In the genomic region with DNA sequence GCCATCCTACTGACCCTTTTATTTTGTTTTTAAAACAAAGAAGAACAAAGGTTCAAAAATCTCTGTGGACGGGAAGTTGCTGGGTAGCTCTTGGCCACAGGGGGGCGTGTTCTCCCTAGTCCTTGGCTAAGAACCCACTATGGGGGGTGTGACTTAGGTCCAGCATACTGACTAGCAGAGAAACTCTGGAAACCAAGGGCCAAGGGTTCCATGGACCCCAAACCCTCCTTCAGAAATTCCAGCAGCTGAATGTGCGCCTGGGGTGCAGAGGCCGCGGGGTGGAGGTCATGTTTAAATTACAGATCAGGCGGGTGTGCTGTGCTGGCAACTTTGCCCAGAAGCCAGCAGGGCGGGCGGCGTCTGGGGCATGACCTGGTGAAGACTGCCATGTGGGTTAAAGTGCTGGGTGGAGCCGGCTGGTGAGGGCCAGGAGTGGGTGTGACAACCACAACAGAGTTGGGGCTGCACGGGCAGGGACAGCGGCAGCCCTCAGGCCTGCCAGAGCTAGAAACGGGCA, we compare ENCODE assay signal across 7 mouse cellular contexts. TPM values are rescaled to one million over a fixed set of nuclear protein-coding genes. Genes with fewer than 3 reads are reported as not detected.
DNase-seq lines count a peak whose midpoint lies in the region; ATAC-seq and TF ChIP-seq lines count a peak whose summit lies in the region.

No protein-coding gene starts in this region.

- H3K4me3 ChIP-seq in kidney, embryonic 15.5 days (replicated peaks): no peak overlapping the region
- no peak overlapping the region for H3K4me3 ChIP-seq in stomach, postnatal 0 days (ENCODE audit: low read depth, low read length)

- no peak overlapping the region for H3K27ac ChIP-seq in kidney, embryonic 15.5 days
- H3K27ac ChIP-seq in stomach, postnatal 0 days (replicated peaks): peak overlapping the region; percentile 70

- H3K36me3 ChIP-seq in kidney, embryonic 15.5 days: no peaks in the 10 kb centered on the region
- H3K36me3 ChIP-seq in stomach, postnatal 0 days (ENCODE audit: control insufficient read depth, insufficient read depth, low read length): no peaks in the 10 kb centered on the region

- peaks cover 30% of the 10 kb centered on the region for H3K4me1 ChIP-seq in kidney, embryonic 15.5 days
- H3K4me1 ChIP-seq in stomach, postnatal 0 days (replicated peaks; ENCODE audit: control insufficient read depth, insufficient read depth): peaks cover 6% of the 10 kb centered on the region; the same call in 1 of the 2 replicates

- TF ChIP-seq EP300 in stomach, postnatal 0 days (optimal IDR thresholded peaks at IDR 0.05): no peak

- 39% methylated on average over 13 of the region's 13 CpGs for WGBS in kidney, embryonic 15.5 days
- 23% methylated on average over 13 of the region's 13 CpGs for WGBS in stomach, postnatal 0 days

- peak; percentile 78 for TF ChIP-seq CTCF in stomach, postnatal 0 days (IDR thresholded peaks at IDR 0.05; ENCODE audit: low read depth)

- no peak overlapping the region for H3K9ac ChIP-seq in kidney, embryonic 15.5 days
- H3K9ac ChIP-seq in stomach, postnatal 0 days (ENCODE audit: low read length): no peak overlapping the region

- ATAC-seq in kidney, embryonic 15.5 days (replicated peaks; ENCODE audit: low FRiP score): no peak; the same call in 1 of the 2 replicates
- peak; percentile 72 for ATAC-seq in stomach, postnatal 0 days (ENCODE audit: low FRiP score, low TSS enrichment)

- no peaks in the 10 kb centered on the region for H3K9me3 ChIP-seq in kidney, embryonic 15.5 days (replicated peaks)
- H3K9me3 ChIP-seq in stomach, postnatal 0 days (ENCODE audit: control insufficient read depth, low read length): no peaks in the 10 kb centered on the region

- peak overlapping the region; percentile 9; the same call in 1 of the 2 replicates for H3K4me2 ChIP-seq in kidney, embryonic 15.5 days
- no peak overlapping the region for H3K4me2 ChIP-seq in stomach, postnatal 0 days (replicated peaks; ENCODE audit: low read depth)

- DNase-seq in ovary, adult 18-20 months (ENCODE audit: low spot score): peak; percentile 74
- DNase-seq in ovary, postnatal 10 days (ENCODE audit: low spot score): no peak
- peak; percentile 88 for DNase-seq in ZHBTc4 (ENCODE audit: low read depth, low spot score)
- DNase-seq in embryo, embryonic 11 days: peak; percentile 79
- DNase-seq in lung, postnatal 10 days: peak; percentile 79
- peak; percentile 88 for DNase-seq in stomach, postnatal 0 days (ENCODE audit: low spot score)

- H3K27me3 ChIP-seq in kidney, embryonic 15.5 days: no peaks in the 10 kb centered on the region
- no peaks in the 10 kb centered on the region for H3K27me3 ChIP-seq in stomach, postnatal 0 days (ENCODE audit: control insufficient read depth, insufficient read depth, low read length)

RNA-seq across cellular contexts. Expression of gene Sema4b, which starts 29.9 kb away (rescaled TPM):
- polyA plus RNA-seq in kidney, embryonic 15.5 days (2015; fragmentation: Nextera tagmentation; extraction: Ambion mirVana): 17.1 and 21.9 TPM in 2 replicates
- 19.4 and 19.9 TPM in 2 replicates for polyA plus RNA-seq in stomach, postnatal 0 days (2015; fragmentation: Nextera tagmentation; extraction: Ambion mirVana)

RNA-seq across cellular contexts. Expression of gene Idh2, which starts 41.6 kb away (rescaled TPM):
- 633 and 674 TPM in 2 replicates for polyA plus RNA-seq in kidney, embryonic 15.5 days (2015; fragmentation: Nextera tagmentation; extraction: Ambion mirVana)
- 288 TPM in 2 replicates for polyA plus RNA-seq in stomach, postnatal 0 days (2015; fragmentation: Nextera tagmentation; extraction: Ambion mirVana)
